Mouse (Mus musculus) thymus, adult 2 months (tissue): ENCODE measurements around the gene Dnal4.

ENCODE experiments used
- CTCF ChIP-seq: fragments of 200-500 bp; IDR thresholded peaks from 2 replicates; pipeline ENCODE4 v1.5.1; 2012; ENCODE audit warnings: mild to moderate bottlenecking, control low read depth, low read length, moderate library complexity, borderline replicate concordance; ENCODE audit not compliant: control insufficient read depth, poor library complexity, insufficient read depth; ENCODE audit errors: extremely low read depth
- POLR2A ChIP-seq: fragments of 200-500 bp; IDR thresholded peaks from 2 replicates; pipeline ENCODE4 v1.6.1; 2012; ENCODE audit warnings: mild to moderate bottlenecking, low read length, control low read depth, moderate library complexity; ENCODE audit not compliant: control insufficient read depth, poor library complexity, insufficient read depth; ENCODE audit errors: extremely low read depth

GRCm38 (mm10) chr15:79805246-79805645, 27.6 kb upstream of the Dnal4 start:
- no peak for TF ChIP-seq CTCF
- TF ChIP-seq POLR2A = no peak
